Mouse (Mus musculus) CD4-positive, CD25-positive, alpha-beta regulatory T cell, adult 4 months (primary cell): ENCODE data around the gene Rab5a. TPM values are rescaled to one million over a fixed set of nuclear protein-coding genes. Genes with fewer than 3 reads are reported as not detected.

ENCODE experiments used
- ATAC-seq: one replicate; pipeline ENCODE4 v1.8.0; 2017
- polyA plus RNA-seq, 2 experiments: library from polyadenylated mRNA; unstranded; fragments of 100-300 nt; shearing (Covaris generic); gene quantifications; one replicate each; pipeline ENCODE4 v1.2.1; 2017

Rab5a gene
- polyA plus RNA-seq, 2 experiments from 2014 or later: 9.1 to 16.0 TPM

DNA sequence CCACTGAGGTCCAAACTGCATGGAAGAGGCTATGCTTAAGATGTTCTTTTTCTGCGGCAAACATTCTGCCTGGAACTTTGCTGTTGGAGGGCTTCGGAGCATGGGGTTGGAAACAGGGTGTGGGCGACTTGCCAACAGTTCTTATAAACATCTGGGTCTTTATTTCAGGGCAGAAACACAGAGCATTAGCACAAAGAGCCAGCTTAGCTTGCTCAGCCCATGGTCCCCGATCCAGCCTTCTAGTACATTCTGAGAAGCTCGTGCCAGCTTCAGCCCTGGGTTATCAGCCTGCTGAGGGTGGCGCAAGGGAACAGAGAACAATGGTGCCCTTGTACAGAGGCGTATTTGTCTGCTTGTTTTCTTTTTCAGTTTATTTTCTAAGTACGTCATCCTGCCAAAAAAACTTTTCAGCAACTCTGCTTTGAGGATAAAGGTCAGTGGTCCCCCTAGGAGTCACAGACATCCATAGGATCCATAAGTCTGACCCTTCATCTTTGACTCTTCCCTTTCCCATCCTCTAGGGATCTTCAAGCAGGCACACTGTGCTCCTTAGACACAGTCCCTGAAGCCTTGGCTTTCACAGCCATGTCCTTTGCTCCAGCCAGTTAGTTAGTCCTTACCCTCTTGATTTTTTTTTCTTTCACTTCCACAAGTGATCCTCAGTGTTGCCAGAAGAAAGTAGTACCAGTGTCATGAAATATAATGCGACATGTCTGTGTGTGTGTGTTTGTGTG is 64.7 kb downstream of the Rab5a start:
- no peak for ATAC-seq

- ATAC-seq: no peak
Observed at GRCm38 (mm10) chr17:53551306-53552299, 72.6 kb downstream of the Rab5a start.

- peak; percentile 79 for ATAC-seq
Observed at GRCm38 (mm10) chr17:53554088-53554487, 75.1 kb downstream of the Rab5a start.

DNA sequence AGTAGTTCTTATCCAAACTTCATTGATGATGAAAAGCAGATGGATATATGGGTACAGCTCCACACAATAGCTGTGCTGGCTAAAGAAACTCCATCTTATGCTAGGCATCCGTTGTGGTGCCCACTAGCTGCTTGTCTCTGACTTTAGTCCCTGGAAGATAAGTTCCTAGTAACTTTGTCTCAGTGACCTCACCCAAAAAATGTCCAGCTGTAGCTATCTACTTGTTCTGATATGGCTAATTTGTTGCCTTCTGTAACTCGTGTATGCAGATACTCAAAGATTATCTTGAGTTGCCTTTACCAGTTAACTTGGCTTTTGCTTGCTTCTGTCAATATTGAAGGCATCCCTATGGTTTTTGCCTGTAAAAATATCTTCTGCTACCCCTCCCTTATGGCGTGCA is 75.8 kb downstream of the Rab5a start:
- ATAC-seq: no peak

Other genes with a start within 250 kb of the Rab5a start
- under 1 TPM in 1 of 2 experiments, not detected in 1; 0.12 TPM for gene Efhb, start 15.9 kb upstream of the Rab5a start, polyA plus RNA-seq
- gene Pp2d1, start 60.2 kb downstream of the Rab5a start, polyA plus RNA-seq: 1 to 10 TPM in 1 of 2 experiments, under 1 TPM in 1; 0.60 to 1.2 TPM
- gene Kat2b, start 87.6 kb downstream of the Rab5a start, polyA plus RNA-seq: 10 to 100 TPM; 18.7 to 31.5 TPM
- gene Sgo1, start 210.1 kb downstream of the Rab5a start, polyA plus RNA-seq: 1 to 10 TPM; 2.5 to 3.5 TPM